Mouse (Mus musculus): ENCODE data around the gene Lrriq4. TPM values are rescaled to one million over a fixed set of nuclear protein-coding genes. Genes with fewer than 3 reads are reported as not detected.

The Lrriq4 gene
- 0.09 TPM in 1 of 2 replicates, not detected in the other for polyA plus RNA-seq (2015; fragmentation: Nextera tagmentation; extraction: Ambion mirVana)

DNA sequence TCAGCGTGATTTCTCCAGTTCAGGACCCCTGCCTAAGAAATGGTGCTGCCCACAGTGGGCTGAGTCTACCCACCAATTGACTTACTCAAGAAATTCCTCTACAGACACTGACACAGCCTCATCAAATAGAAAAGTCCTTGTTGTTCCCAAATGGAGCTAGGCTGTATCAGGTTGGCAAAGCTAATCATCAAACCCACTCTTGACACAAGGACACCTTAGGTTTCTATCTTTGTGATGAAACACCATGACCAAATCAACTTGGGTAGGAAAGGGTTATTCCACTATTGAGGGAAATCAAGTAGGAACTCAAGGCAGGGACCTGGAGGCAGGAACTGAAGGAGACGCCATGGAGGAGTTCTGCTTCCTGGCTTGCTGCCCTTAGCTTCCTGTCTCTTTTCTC lies at the start of gene Lrriq4:
Lrriq4 (plus strand) TSS at position 301 of the 400 bp plus-strand sequence.
- H3K4me2 ChIP-seq, result no peak within 1 kb of the TSS
- H3K4me3 ChIP-seq, result no peak within 1 kb of the TSS
- WGBS, result 74% methylated on average over 2 of the region's 2 CpGs
- ATAC-seq (replicated peaks), result no peak
- no peaks in the 10 kb centered on the region for H3K9me3 ChIP-seq
- H3K4me1 ChIP-seq, result peaks cover 4% of the 10 kb centered on the region
- no peak within 1 kb of the TSS for H3K27ac ChIP-seq
- H3K36me3 ChIP-seq (replicated peaks), result no peaks in the 10 kb centered on the region
- no peak within 1 kb of the TSS for H3K9ac ChIP-seq
- H3K27me3 ChIP-seq (replicated peaks), result peaks cover 10% of the 10 kb centered on the region

DNA sequence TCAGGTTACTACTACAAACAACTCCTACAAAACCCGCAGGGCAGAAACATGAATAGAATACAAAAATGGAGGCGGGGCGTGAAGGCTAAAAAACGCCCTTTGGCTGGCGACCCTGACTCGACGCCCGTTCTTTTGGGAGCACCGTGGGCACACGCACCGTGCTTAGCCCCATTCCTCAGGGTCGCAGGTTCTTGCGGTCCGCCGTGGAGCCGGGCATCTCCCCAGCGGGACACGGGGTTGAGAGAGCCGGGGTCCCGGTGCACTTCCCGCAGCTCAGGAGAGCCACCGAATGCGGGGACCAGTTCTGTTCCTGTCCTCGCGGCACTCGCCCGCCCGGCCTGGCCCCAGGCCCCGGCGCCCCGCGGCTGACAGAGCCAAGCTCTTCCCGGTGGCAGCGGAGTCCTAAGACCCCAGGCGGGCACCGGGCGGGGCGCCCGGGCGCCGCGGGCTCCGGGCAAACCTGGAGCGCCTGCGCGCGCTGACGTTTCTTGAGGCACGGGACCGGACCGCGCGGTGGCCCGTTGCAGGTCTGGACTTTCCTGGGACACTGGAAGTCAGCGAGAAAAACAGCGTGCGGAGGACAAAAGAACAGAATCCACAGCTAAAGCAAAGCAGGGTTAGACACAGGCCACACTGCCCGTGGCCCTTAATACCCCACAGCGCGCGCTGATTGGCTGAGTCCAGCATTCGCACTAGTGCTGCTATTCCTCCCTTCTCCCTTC lies 49.0 kb upstream of the Lrriq4 start:
- Histone ChIP-seq H3K27ac (peak overlapping the region; percentile 83), H3K9me3 (no peaks in the 10 kb centered on the region), H3K9ac (peak overlapping the region; percentile 91), H3K27me3 (replicated peaks) (no peaks in the 10 kb centered on the region), H3K4me2 (peak overlapping the region; percentile 72), H3K4me3 (peak overlapping the region; percentile 94), H3K4me1 (peaks cover 19% of the 10 kb centered on the region), H3K36me3 (replicated peaks) (no peaks in the 10 kb centered on the region)
- ATAC-seq (replicated peaks), result peak; percentile 73
- under 1% methylated on average over 62 of the region's 62 CpGs for WGBS

DNA sequence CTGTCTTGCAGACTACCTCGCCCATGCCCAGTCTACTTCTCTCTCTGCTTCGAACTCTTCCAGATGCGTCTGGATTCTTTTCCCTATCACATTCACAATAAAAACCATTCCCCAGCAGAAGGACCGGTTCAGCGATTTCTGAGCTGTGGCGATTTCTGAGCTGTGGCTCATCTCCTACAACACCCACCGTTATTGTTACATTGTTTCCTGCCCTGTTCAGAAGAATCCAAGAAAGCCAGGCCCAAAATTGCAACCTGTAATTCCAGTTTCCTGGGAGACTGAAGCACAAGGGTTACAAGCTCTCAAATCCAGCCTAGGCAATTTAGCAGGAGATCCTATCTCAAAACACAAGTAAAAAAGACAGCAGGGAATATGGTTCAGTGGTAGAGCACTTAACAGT lies 47.0 kb upstream of the Lrriq4 start:
- peaks cover 19% of the 10 kb centered on the region for H3K4me1 ChIP-seq
- WGBS, result 74% methylated on average over 7 of the region's 7 CpGs
- ATAC-seq (replicated peaks), result no peak

DNA sequence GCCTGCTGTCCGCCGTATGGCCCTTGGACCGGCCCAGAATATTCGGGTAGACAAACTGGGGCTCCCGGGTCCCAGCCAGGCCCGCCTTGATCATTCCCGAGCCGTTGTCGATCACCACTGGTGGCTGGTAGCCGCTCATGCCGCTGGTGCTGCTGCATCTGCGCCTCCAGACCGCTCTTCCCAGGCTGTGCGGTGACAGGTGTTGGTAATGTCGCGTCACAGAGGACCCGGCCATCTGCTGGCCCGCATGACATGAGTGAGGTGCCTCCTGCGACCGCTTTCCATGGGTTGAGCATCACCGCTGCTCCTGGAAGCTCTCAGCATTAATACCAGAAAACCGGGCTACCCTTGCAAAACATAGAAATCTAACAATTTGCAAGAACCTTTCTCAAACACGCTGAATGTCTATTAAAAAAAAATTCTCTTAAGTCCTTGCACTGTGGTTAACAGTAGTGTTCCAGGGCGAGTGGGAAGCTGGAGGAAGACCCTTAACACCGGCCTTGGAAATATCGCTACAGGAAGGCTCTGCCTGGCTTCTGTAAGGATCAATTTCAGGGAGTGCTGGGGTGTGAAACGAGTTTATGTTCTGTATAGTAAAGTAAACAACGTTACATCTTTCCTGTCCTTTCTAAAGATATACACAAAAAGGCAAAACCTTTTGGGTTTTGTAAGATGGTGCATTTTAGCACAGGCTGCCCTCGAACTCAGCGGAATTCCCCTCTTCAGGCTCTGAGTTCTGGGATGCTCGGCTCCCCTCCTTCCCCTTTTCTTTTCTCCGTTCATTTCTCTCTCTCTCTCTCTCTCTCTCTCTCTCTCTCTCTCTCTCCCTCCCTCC lies 44.4 kb upstream of the Lrriq4 start, which contains the start of gene Actrt3:
Actrt3 (minus strand) TSS at position 229 of the 835 bp plus-strand sequence.
- H3K4me1 ChIP-seq, result peaks cover 30% of the 10 kb centered on the region
- ATAC-seq (replicated peaks), result no peak
- peak within 1 kb of the TSS; percentile 62 for H3K9ac ChIP-seq
- no peaks in the 10 kb centered on the region for H3K27me3 ChIP-seq (replicated peaks)
- peak within 1 kb of the TSS; percentile 89 for H3K4me2 ChIP-seq
- H3K27ac ChIP-seq, result peak within 1 kb of the TSS; percentile 75
- H3K36me3 ChIP-seq (replicated peaks), result peaks cover 4% of the 10 kb centered on the region
- H3K4me3 ChIP-seq, result peak within 1 kb of the TSS; percentile 81
- H3K9me3 ChIP-seq, result no peaks in the 10 kb centered on the region
- 1% methylated on average over 32 of the region's 32 CpGs for WGBS

More for the DNA sequence above, 47.0 kb upstream of the Lrriq4 start:
- H3K27ac ChIP-seq, result no peak overlapping the region
- H3K36me3 ChIP-seq (replicated peaks), result no peaks in the 10 kb centered on the region
- no peak overlapping the region for H3K4me3 ChIP-seq
- no peak overlapping the region for H3K4me2 ChIP-seq
- H3K27me3 ChIP-seq (replicated peaks), result no peaks in the 10 kb centered on the region
- H3K9me3 ChIP-seq, result no peaks in the 10 kb centered on the region
- no peak overlapping the region for H3K9ac ChIP-seq

DNA sequence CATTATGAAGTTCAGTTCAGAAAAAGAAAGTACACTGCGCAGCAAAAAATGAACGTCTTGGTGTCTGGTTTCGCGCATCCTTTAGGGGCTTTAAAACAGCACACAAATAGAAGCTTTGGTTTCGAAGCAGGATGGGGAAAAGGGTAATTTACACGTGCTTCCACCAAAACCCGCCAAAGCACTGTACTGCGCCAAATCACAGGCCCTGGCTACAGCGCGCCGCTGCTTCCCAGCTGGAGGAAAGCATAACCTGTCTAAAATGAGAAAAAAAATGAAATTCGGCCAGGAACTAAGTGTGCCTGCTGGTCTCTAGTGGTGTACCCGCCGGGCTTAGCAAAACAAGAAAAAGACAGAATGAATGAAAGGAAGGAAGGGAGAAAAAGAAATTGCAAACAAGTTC lies 43.6 kb upstream of the Lrriq4 start:
- Histone ChIP-seq H3K27me3 (replicated peaks) (no peaks in the 10 kb centered on the region), H3K4me3 (peak overlapping the region; percentile 81), H3K4me1 (peaks cover 33% of the 10 kb centered on the region), H3K9me3 (no peaks in the 10 kb centered on the region), H3K9ac (peak overlapping the region; percentile 43), H3K4me2 (peak overlapping the region; percentile 89), H3K27ac (peak overlapping the region; percentile 75), H3K36me3 (replicated peaks) (peaks cover 6% of the 10 kb centered on the region)
- ATAC-seq (replicated peaks), result no peak
- WGBS, result under 1% methylated on average over 14 of the region's 14 CpGs

DNA sequence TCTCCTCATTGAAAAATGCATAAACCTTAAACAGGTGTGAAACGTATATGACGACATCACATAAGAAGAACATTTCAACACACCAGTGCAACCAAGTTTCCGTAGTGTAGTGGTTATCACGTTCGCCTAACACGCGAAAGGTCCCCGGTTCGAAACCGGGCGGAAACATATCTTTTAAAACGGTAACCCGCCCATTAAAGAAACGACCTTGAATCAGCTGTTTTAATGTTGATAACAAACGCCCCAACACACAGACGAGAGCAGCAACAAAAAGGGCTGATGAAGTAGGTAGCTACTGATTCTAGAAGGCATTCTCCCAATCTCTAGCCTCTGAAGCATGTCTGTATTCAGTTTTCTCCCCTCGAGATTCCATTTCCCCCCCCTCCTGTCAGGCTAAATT lies 43.1 kb upstream of the Lrriq4 start:
- Histone ChIP-seq H3K27ac (peak overlapping the region; percentile 61; the same call in 1 of the 2 replicates), H3K9me3 (no peaks in the 10 kb centered on the region), H3K4me2 (peak overlapping the region; percentile 89), H3K4me1 (peaks cover 30% of the 10 kb centered on the region), H3K36me3 (replicated peaks) (peaks cover 6% of the 10 kb centered on the region), H3K4me3 (peak overlapping the region; percentile 81), H3K9ac (no peak overlapping the region), H3K27me3 (replicated peaks) (no peaks in the 10 kb centered on the region)
- under 1% methylated on average over 17 of the region's 17 CpGs for WGBS
- peak; percentile 32 for ATAC-seq (replicated peaks)

DNA sequence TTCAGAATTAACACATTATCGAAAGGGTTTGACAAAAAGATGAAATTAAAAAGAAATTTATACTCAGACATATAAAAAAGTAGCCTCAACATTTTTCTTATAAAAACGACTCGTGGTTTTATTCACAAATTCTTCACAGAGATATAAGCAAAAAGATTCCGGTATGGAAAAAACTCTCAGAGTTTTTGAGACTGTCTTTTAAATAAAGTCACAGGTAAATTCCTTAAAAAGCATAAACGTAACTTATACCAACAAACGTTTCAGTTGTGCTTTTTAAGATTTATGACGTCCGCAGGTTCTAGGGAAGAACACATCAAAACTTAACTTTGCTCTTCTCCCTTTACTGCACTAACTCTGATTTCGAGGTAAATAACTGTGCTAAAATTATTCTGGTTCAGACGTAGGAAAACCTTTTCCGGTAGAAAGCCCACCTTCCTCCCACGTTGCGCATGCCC lies 42.7 kb upstream of the Lrriq4 start:
- peaks cover 30% of the 10 kb centered on the region for H3K4me1 ChIP-seq
- H3K9me3 ChIP-seq, result no peaks in the 10 kb centered on the region
- no peaks in the 10 kb centered on the region for H3K27me3 ChIP-seq (replicated peaks)
- WGBS, result 2% methylated on average over 13 of the region's 13 CpGs
- H3K4me2 ChIP-seq, result peak overlapping the region; percentile 89
- H3K36me3 ChIP-seq (replicated peaks), result peaks cover 6% of the 10 kb centered on the region
- H3K4me3 ChIP-seq, result peak overlapping the region; percentile 81
- ATAC-seq (replicated peaks), result no peak
- H3K27ac ChIP-seq, result peak overlapping the region; percentile 97
- H3K9ac ChIP-seq, result peak overlapping the region; percentile 74

DNA sequence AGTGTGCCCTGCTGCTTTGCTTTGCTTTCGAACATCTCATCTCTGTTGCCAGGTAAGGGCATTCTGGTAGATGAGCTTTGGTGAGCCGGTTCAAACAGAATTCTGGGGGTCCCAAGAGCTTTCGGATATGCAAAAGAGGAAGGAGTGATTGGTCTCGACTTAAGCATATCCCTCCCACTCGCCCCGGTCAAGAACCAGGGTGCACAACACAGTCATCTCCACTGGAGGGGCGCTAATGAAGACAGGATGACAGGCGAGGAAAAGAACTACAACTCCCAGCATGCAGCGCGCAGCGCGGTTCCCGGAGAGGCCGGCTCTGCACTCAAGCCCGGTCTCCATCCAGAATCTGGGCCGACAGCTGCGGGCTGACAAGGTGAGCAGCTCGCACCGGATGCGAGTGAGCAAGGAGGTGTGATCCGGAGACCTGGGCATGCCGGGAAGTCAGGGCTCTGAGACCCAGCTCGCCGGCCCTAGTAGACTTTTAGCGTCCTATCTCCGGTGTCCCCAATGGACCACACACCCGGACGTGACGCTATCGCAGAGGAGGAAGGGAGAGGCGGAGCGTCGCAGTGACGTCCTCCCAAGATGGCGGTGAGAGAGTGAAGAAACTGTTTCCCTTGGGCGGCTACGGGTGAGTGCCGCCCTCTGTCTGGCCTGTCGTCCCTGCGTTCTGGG lies 42.1 kb upstream of the Lrriq4 start, which contains the start of gene Mynn:
Mynn (plus strand) TSS at position 1 of the 675 bp plus-strand sequence.
- Histone ChIP-seq H3K9me3 (no peaks in the 10 kb centered on the region), H3K4me3 (peak within 1 kb of the TSS; percentile 81), H3K9ac (peak within 1 kb of the TSS; percentile 74), H3K36me3 (replicated peaks) (peaks cover 8% of the 10 kb centered on the region), H3K4me1 (peaks cover 30% of the 10 kb centered on the region), H3K4me2 (peak within 1 kb of the TSS; percentile 89), H3K27ac (peak within 1 kb of the TSS; percentile 97), H3K27me3 (replicated peaks) (no peaks in the 10 kb centered on the region)
- WGBS, result under 1% methylated on average over 40 of the region's 40 CpGs
- ATAC-seq (replicated peaks), result peak; percentile 96

DNA sequence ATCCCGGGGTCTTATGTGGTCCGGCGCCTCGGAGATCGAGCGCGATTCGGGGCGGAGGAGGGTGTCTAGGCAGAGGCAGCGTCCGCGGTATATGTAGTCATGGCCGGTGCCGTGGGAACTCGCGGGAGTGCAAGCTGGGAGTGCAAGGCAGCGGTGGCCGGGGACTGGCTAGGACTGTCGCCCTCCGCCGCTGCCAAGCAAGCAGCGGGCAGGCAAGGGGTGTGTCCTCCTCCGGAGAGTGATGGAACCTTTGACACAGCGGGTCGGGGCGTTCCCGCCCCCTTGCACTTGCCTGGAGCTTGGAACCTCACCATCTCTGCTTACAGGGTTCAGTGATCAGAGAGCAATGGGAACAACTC lies 41.6 kb upstream of the Lrriq4 start:
- Histone ChIP-seq H3K9ac (peak overlapping the region; percentile 74), H3K4me1 (peaks cover 30% of the 10 kb centered on the region), H3K4me2 (peak overlapping the region; percentile 89), H3K27me3 (replicated peaks) (no peaks in the 10 kb centered on the region), H3K36me3 (replicated peaks) (peaks cover 13% of the 10 kb centered on the region), H3K27ac (peak overlapping the region; percentile 97), H3K4me3 (peak overlapping the region; percentile 81), H3K9me3 (no peaks in the 10 kb centered on the region)
- under 1% methylated on average over 27 of the region's 27 CpGs for WGBS
- no peak for ATAC-seq (replicated peaks)

DNA sequence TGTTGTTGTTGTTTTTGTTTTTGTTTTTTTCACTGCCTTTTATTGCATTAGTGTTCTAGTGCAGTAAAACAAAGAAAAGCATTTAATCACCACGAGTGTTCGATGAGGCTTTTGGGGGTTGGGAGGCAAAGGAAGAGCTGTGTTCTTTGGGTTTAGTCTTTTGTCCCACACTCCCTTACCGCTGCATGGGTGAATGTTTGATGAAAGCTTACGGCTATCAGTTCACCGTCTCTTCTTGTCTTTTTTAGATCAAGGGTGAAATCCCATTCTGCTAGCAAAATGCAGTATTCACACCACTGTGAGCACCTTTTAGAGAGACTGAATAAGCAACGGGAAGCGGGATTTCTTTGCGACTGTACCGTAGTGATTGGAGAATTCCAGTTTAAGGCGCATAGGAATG lies 41.1 kb upstream of the Lrriq4 start:
- peaks cover 15% of the 10 kb centered on the region for H3K36me3 ChIP-seq (replicated peaks)
- H3K27ac ChIP-seq, result no peak overlapping the region
- H3K4me3 ChIP-seq, result peak overlapping the region; percentile 81
- no peaks in the 10 kb centered on the region for H3K27me3 ChIP-seq (replicated peaks)
- peak overlapping the region; percentile 74; the same call in 1 of the 2 replicates for H3K9ac ChIP-seq
- H3K9me3 ChIP-seq, result no peaks in the 10 kb centered on the region
- ATAC-seq (replicated peaks), result no peak
- peak overlapping the region; percentile 89 for H3K4me2 ChIP-seq
- peaks cover 32% of the 10 kb centered on the region for H3K4me1 ChIP-seq
- 26% methylated on average over 10 of the region's 10 CpGs for WGBS

DNA sequence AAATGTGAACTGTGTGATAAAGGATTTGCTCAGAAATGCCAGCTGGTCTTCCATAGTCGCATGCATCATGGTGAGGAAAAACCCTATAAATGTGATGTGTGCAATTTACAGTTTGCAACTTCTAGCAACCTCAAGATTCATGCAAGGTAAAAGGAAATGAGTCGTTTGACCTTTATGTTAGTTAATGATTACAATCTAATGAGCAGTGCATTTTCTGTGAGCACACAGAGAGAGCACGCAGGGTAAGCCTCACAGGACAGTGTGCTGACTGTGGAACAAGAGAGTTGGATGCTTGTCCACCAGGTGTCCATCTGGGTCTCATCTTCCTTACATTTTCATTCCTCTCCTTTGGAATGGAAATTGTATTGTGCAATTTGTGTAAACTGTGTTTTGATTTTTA lies 35.3 kb upstream of the Lrriq4 start:
- no peak for ATAC-seq (replicated peaks)
- H3K36me3 ChIP-seq (replicated peaks), result peaks cover 47% of the 10 kb centered on the region

DNA sequence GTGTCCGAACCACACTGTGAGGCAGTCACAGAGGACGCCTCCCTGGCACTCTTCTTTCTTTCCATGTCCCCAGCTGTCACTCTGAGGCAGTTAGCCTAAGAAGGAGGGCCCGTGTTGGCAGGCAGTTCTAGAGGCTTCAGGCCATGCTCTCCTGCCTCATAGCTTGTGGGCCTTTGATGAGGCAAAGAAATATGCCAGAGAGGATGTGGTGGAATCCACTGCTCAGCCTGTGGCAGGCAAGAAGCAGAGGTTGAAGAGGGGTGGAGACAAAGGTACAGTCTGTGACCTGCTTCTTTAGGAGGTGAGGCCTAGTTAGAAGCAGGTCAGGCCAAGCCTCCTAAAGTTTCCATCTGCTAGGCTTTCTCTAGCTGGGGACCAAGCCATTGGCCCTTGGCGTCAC lies 33.4 kb upstream of the Lrriq4 start:
- H3K36me3 ChIP-seq (replicated peaks), result peaks cover 56% of the 10 kb centered on the region
- H3K9ac ChIP-seq, result no peak overlapping the region
- H3K27me3 ChIP-seq (replicated peaks), result no peaks in the 10 kb centered on the region
- no peak overlapping the region for H3K4me2 ChIP-seq
- peaks cover 8% of the 10 kb centered on the region for H3K4me1 ChIP-seq
- H3K27ac ChIP-seq, result no peak overlapping the region
- H3K9me3 ChIP-seq, result no peaks in the 10 kb centered on the region
- WGBS, result 92% methylated on average over 4 of the region's 4 CpGs
- no peak overlapping the region for H3K4me3 ChIP-seq
- ATAC-seq (replicated peaks), result no peak

More for the DNA sequence above, 35.3 kb upstream of the Lrriq4 start:
- H3K27me3 ChIP-seq (replicated peaks), result no peaks in the 10 kb centered on the region
- no peak overlapping the region for H3K27ac ChIP-seq
- peaks cover 16% of the 10 kb centered on the region for H3K4me1 ChIP-seq
- H3K4me3 ChIP-seq, result no peak overlapping the region
- H3K9me3 ChIP-seq, result no peaks in the 10 kb centered on the region
- WGBS, result 97% methylated on average over 3 of the region's 3 CpGs
- no peak overlapping the region for H3K9ac ChIP-seq
- no peak overlapping the region for H3K4me2 ChIP-seq

All from midbrain, embryonic 15.5 days (tissue).